Mouse (Mus musculus) ovary, adult 10 weeks (tissue): ENCODE data around the gene Rnase10. TPM values are rescaled to one million over a fixed set of nuclear protein-coding genes. Genes with fewer than 3 reads are reported as not detected.

Experiments used
- polyA plus RNA-seq: library from polyadenylated mRNA; stranded (reverse); fragments of 350-450 nt; fragmentation: Illumina TruSeq; extraction: RNeasy Lipid Tissue Mini Kit (QIAGEN cat#74804); gene quantifications from one replicate; pipeline ENCODE4 v1.2.3, GENCODE M21; 2014

Gene Rnase10
- 1.4 TPM for polyA plus RNA-seq

GRCm38 (mm10) chr14:51007152-51007801 is at the start of gene Rnase10:
Gene Rnase10, plus strand, starts transcription at chr14:51007751.

GRCm38 (mm10) chr14:51041769-51042168 is 34.2 kb downstream of the Rnase10 start, which contains the start of gene Rnase9:
Gene Rnase9, minus strand, starts transcription at chr14:51041869.

GRCm38 (mm10) chr14:51050063-51050462 is 42.5 kb downstream of the Rnase10 start, which contains the start of gene Rnase11:
Gene Rnase11, minus strand, starts transcription at chr14:51050163.

GRCm38 (mm10) chr14:51057401-51057831 is 49.9 kb downstream of the Rnase10 start, which contains the start of gene Rnase12:
Gene Rnase12, minus strand, starts transcription at chr14:51057661.

Other genes with a start within 250 kb of the Rnase10 start
- gene Ttc5, start 222.2 kb upstream of the Rnase10 start, polyA plus RNA-seq: 15.2 TPM
- 0.83 TPM for gene Ccnb1ip1, start 200.0 kb upstream of the Rnase10 start, polyA plus RNA-seq
- 50.8 TPM for gene Parp2, start 199.9 kb upstream of the Rnase10 start, polyA plus RNA-seq
- 6.2 TPM for gene Tep1, start 137.2 kb upstream of the Rnase10 start, polyA plus RNA-seq
- gene Klhl33, start 110.2 kb upstream of the Rnase10 start, polyA plus RNA-seq: 0.46 TPM
- 14.7 TPM for gene Osgep, start 82.9 kb upstream of the Rnase10 start, polyA plus RNA-seq
- 27.8 TPM for gene Apex1, start 82.8 kb upstream of the Rnase10 start, polyA plus RNA-seq
- 10.7 TPM for gene Pip4p1, start 76.9 kb upstream of the Rnase10 start, polyA plus RNA-seq
- 37.1 TPM for gene Pnp, start 76.7 kb upstream of the Rnase10 start, polyA plus RNA-seq
- gene Gm49342, start 63.2 kb upstream of the Rnase10 start, polyA plus RNA-seq: not detected
- gene Pnp2, start 51.8 kb upstream of the Rnase10 start, polyA plus RNA-seq: not detected
- not detected for gene Rnase9, start 34.1 kb downstream of the Rnase10 start, polyA plus RNA-seq
- not detected for gene Rnase11, start 42.4 kb downstream of the Rnase10 start, polyA plus RNA-seq
- not detected for gene Rnase12, start 49.9 kb downstream of the Rnase10 start, polyA plus RNA-seq
- not detected for gene Olfr750, start 66.7 kb downstream of the Rnase10 start, polyA plus RNA-seq
- gene Rnase4, start 83.3 kb downstream of the Rnase10 start, polyA plus RNA-seq: 184 TPM
- 4.8 TPM for gene Ang, start 83.4 kb downstream of the Rnase10 start, polyA plus RNA-seq
- 0.54 TPM for gene Eddm3b, start 106.7 kb downstream of the Rnase10 start, polyA plus RNA-seq
- 5.0 TPM for gene Rnase6, start 116.2 kb downstream of the Rnase10 start, polyA plus RNA-seq
- 1.7 TPM for gene Rnase1, start 139.0 kb downstream of the Rnase10 start, polyA plus RNA-seq
- gene Rnase2b, start 154.5 kb downstream of the Rnase10 start, polyA plus RNA-seq: not detected
- gene Ang2, start 191.4 kb downstream of the Rnase10 start, polyA plus RNA-seq: not detected
- gene Ear14, start 195.6 kb downstream of the Rnase10 start, polyA plus RNA-seq: not detected
- not detected for gene Rnase2a, start 248.4 kb downstream of the Rnase10 start, polyA plus RNA-seq